Mouse (Mus musculus) thymus, postnatal 4 days (tissue): ENCODE measurements around the gene Vmn2r8.
"Not testable (repeated sequence)": the region's sequence is repeated elsewhere in the genome, so short reads cannot be mapped to it uniquely, and the experiment has no call there.

Experiments used
- DNase-seq: peaks from one replicate; pipeline ENCODE4 v3.0.0; 2021

Gene Vmn2r8

GRCm38 (mm10) chr5:108808750-108809149 is at the start of gene Vmn2r8:
Gene Vmn2r8, minus strand, starts transcription at chr5:108808850.
- not testable (repeated sequence) for DNase-seq

- not testable (repeated sequence) for DNase-seq
Measured at GRCm38 (mm10) chr5:108852501-108852900, 43.9 kb upstream of the Vmn2r8 start, which contains the start of gene Vmn2r9. Gene Vmn2r9, minus strand, starts transcription at chr5:108852601.

- DNase-seq: no peak
Measured at GRCm38 (mm10) chr5:108849466-108849865, 40.8 kb upstream of the Vmn2r8 start.

- no peak for DNase-seq
Measured at GRCm38 (mm10) chr5:108836156-108836555, 27.5 kb upstream of the Vmn2r8 start.

GRCm38 (mm10) chr5:108823276-108823675 is 14.6 kb upstream of the Vmn2r8 start:
- no peak for DNase-seq

GRCm38 (mm10) chr5:108803646-108804045 is 5.0 kb downstream of the Vmn2r8 start:
- DNase-seq: no peak

GRCm38 (mm10) chr5:108795263-108795662 is 13.4 kb downstream of the Vmn2r8 start, which contains the start of gene Tmed11:
Gene Tmed11, minus strand, starts transcription at chr5:108795363.
- not testable (repeated sequence) for DNase-seq

- peak; percentile 7 for DNase-seq
Measured at GRCm38 (mm10) chr5:108790385-108790784, 18.3 kb downstream of the Vmn2r8 start.

- DNase-seq: no peak
Measured at GRCm38 (mm10) chr5:108774630-108775306, 33.9 kb downstream of the Vmn2r8 start, which contains the start of gene Rnf212. Gene Rnf212, minus strand, starts transcription at chr5:108774982.

GRCm38 (mm10) chr5:108760002-108760401 is 48.6 kb downstream of the Vmn2r8 start:
- DNase-seq: no peak

GRCm38 (mm10) chr5:108758396-108758795 is 50.3 kb downstream of the Vmn2r8 start:
- peak; percentile 11 for DNase-seq

GRCm38 (mm10) chr5:108751258-108751657 is 57.4 kb downstream of the Vmn2r8 start:
- DNase-seq: not testable (repeated sequence)

- DNase-seq: no peak
Measured at GRCm38 (mm10) chr5:108750328-108751210, 58.1 kb downstream of the Vmn2r8 start.

GRCm38 (mm10) chr5:108744629-108745028 is 64.0 kb downstream of the Vmn2r8 start:
- no peak for DNase-seq

- peak; percentile 11 for DNase-seq
Measured at GRCm38 (mm10) chr5:108743856-108744255, 64.8 kb downstream of the Vmn2r8 start.

GRCm38 (mm10) chr5:108742596-108742995 is 66.1 kb downstream of the Vmn2r8 start:
- DNase-seq: no peak

- DNase-seq: no peak
Measured at GRCm38 (mm10) chr5:108741844-108742243, 66.8 kb downstream of the Vmn2r8 start.
